Comparison of ENCODE assay signal across 8 mouse cellular contexts in the genomic region with DNA sequence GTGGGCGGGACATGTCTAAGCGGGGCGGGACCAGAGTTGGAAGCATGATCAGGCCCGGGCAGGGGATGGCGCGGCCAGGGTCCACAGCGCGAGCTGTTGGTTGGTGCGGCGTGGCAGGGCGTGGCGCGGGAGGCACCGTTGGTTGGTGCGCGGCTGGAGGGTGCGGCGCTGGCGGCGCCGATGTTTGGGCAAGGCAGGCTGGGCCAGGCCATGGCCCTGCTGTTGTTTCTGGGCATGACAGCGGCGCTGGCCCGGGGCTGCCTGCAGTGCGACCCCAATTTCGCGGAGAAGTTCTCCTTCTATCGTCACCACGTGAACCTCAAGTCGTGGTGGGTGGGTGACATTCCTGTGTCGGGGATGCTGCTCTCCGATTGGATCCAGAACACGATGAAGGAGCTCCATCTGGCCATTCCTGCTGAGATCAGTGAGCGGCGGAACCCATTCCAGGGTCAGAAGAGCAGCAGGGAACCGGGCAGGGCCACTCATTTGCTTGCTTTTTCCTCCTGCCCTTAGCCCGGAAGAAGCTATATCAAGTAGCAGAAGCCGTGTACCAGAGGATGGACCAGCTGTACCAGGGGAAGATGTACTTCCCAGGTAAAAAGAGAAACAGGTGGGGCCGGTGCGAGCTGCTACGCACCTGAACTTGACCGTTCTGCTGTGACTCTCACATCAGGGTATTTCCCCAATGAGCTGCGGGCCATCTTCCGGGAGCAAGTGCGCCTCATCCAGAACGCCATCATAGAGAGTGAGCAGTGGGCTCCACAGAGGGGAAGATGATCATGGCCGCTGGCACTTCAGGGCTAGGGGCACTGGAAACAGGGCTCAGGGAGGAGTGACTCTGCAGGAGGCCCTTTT. TPM values are rescaled to one million over a fixed set of nuclear protein-coding genes. Genes with fewer than 3 reads are reported as not detected.
A peak's percentile ranks its signal among the peaks of the same experiment; 100 is the strongest.
DNase-seq lines count a peak whose midpoint lies in the region; ATAC-seq and TF ChIP-seq lines count a peak whose summit lies in the region.

No protein-coding gene starts in this region.

- H3K27me3 ChIP-seq in forebrain, embryonic 11.5 days (ENCODE audit: control insufficient read depth, insufficient read depth, low read length), result no peaks in the 10 kb centered on the region
- H3K27me3 ChIP-seq in heart, postnatal 0 days (ENCODE audit: control insufficient read depth, insufficient read depth, low read length), result no peaks in the 10 kb centered on the region
- H3K27me3 ChIP-seq in liver, embryonic 16.5 days (ENCODE audit: control insufficient read depth, insufficient read depth, low read depth, low read length), result no peaks in the 10 kb centered on the region
- H3K27me3 ChIP-seq in neural tube, embryonic 13.5 days, result no peaks in the 10 kb centered on the region
- no peaks in the 10 kb centered on the region for H3K27me3 ChIP-seq in testis, adult 2 months (ENCODE audit: control insufficient read depth, insufficient read depth, low read length)

- ATAC-seq in forebrain, embryonic 11.5 days (replicated peaks; ENCODE audit: low FRiP score), result peak; percentile 91
- ATAC-seq in heart, postnatal 0 days (ENCODE audit: insufficient read depth, low read depth), result peak; percentile 82
- peak; percentile 80 for ATAC-seq in liver, embryonic 16.5 days (ENCODE audit: low read depth)
- peak; percentile 90 for ATAC-seq in neural tube, embryonic 13.5 days (ENCODE audit: low read depth)

- peak; percentile 56 for TF ChIP-seq POLR2A in testis, adult 2 months (IDR thresholded peaks at IDR 0.05; ENCODE audit: control insufficient read depth, low read depth, low read length)

- H3K4me1 ChIP-seq in forebrain, embryonic 11.5 days (replicated peaks; ENCODE audit: control insufficient read depth, insufficient read depth, low read length), result peaks cover 9% of the 10 kb centered on the region
- peaks cover 12% of the 10 kb centered on the region; the same call in 1 of the 2 replicates for H3K4me1 ChIP-seq in heart, postnatal 0 days (ENCODE audit: control insufficient read depth, insufficient read depth)
- H3K4me1 ChIP-seq in liver, embryonic 16.5 days (ENCODE audit: control insufficient read depth, low read depth, low read length), result peaks cover 57% of the 10 kb centered on the region
- H3K4me1 ChIP-seq in neural tube, embryonic 13.5 days (replicated peaks), result peaks cover 59% of the 10 kb centered on the region
- peaks cover 12% of the 10 kb centered on the region for H3K4me1 ChIP-seq in testis, adult 2 months (ENCODE audit: control insufficient read depth, insufficient read depth, low read length)

- peak overlapping the region; percentile 18 for H3K27ac ChIP-seq in forebrain, embryonic 11.5 days (ENCODE audit: low read depth, low read length)
- peak overlapping the region; percentile 69 for H3K27ac ChIP-seq in heart, postnatal 0 days (ENCODE audit: low read depth)
- peak overlapping the region; percentile 98 for H3K27ac ChIP-seq in liver, embryonic 16.5 days (ENCODE audit: low read length)
- H3K27ac ChIP-seq in neural tube, embryonic 13.5 days (replicated peaks), result peak overlapping the region; percentile 89
- peak overlapping the region; percentile 96 for H3K27ac ChIP-seq in testis, adult 2 months (ENCODE audit: control insufficient read depth, insufficient read depth, low read depth, low read length)

- H3K4me3 ChIP-seq in forebrain, embryonic 11.5 days (ENCODE audit: low read depth, low read length), result peak overlapping the region; percentile 36
- H3K4me3 ChIP-seq in heart, postnatal 0 days (ENCODE audit: low read depth, low read length), result peak overlapping the region; percentile 56
- peak overlapping the region; percentile 72 for H3K4me3 ChIP-seq in liver, embryonic 16.5 days (ENCODE audit: low read depth, low read length)
- H3K4me3 ChIP-seq in neural tube, embryonic 13.5 days, result peak overlapping the region; percentile 73
- H3K4me3 ChIP-seq in testis, adult 2 months (ENCODE audit: control insufficient read depth, low read depth, low read length), result peak overlapping the region; percentile 95

- WGBS in forebrain, embryonic 11.5 days, result 2% methylated on average over 47 of the region's 47 CpGs
- WGBS in heart, postnatal 0 days, result 2% methylated on average over 47 of the region's 47 CpGs
- WGBS in liver, embryonic 16.5 days (ENCODE audit: insufficient replicate concordance), result 2% methylated on average over 47 of the region's 47 CpGs
- under 1% methylated on average over 47 of the region's 47 CpGs for WGBS in neural tube, embryonic 13.5 days

- H3K36me3 ChIP-seq in forebrain, embryonic 11.5 days (ENCODE audit: control insufficient read depth, insufficient read depth, low read length), result peaks cover 5% of the 10 kb centered on the region
- peaks cover 21% of the 10 kb centered on the region for H3K36me3 ChIP-seq in heart, postnatal 0 days (replicated peaks; ENCODE audit: control insufficient read depth, insufficient read depth, low read length)
- peaks cover 3% of the 10 kb centered on the region for H3K36me3 ChIP-seq in liver, embryonic 16.5 days (ENCODE audit: control insufficient read depth, insufficient read depth)
- H3K36me3 ChIP-seq in neural tube, embryonic 13.5 days, result peaks cover 28% of the 10 kb centered on the region
- H3K36me3 ChIP-seq in testis, adult 2 months (ENCODE audit: control insufficient read depth, insufficient read depth, low read length), result peaks cover 1% of the 10 kb centered on the region; the same call in 1 of the 2 replicates

- peak overlapping the region; percentile 71 for H3K4me2 ChIP-seq in forebrain, embryonic 11.5 days (ENCODE audit: low read depth, low read length, severe bottlenecking)
- H3K4me2 ChIP-seq in heart, postnatal 0 days (ENCODE audit: low read depth, low read length), result peak overlapping the region; percentile 74
- peak overlapping the region; percentile 99 for H3K4me2 ChIP-seq in liver, embryonic 16.5 days (ENCODE audit: low read depth, low read length)
- peak overlapping the region; percentile 83 for H3K4me2 ChIP-seq in neural tube, embryonic 13.5 days

- peak overlapping the region; percentile 37 for H3K9ac ChIP-seq in forebrain, embryonic 11.5 days (ENCODE audit: low read length)
- H3K9ac ChIP-seq in heart, postnatal 0 days (replicated peaks; ENCODE audit: low read depth, low read length), result peak overlapping the region; percentile 34; the same call in 1 of the 2 replicates
- peak overlapping the region; percentile 74 for H3K9ac ChIP-seq in liver, embryonic 16.5 days (ENCODE audit: low read depth, low read length)
- peak overlapping the region; percentile 75 for H3K9ac ChIP-seq in neural tube, embryonic 13.5 days

- TF ChIP-seq CTCF in heart, postnatal 0 days (IDR thresholded peaks at IDR 0.05; ENCODE audit: low read depth), result no peak
- no peak; the same call in 1 of the 2 replicates for TF ChIP-seq CTCF in testis, adult 2 months (IDR thresholded peaks at IDR 0.05; ENCODE audit: control insufficient read depth, insufficient read depth, insufficient replicate concordance, low read depth, low read length)

- peak; percentile 28; the same call in 1 of the 2 replicates for TF ChIP-seq EP300 in heart, postnatal 0 days (IDR thresholded peaks at IDR 0.05; ENCODE audit: low read depth)

- no peaks in the 10 kb centered on the region for H3K9me3 ChIP-seq in forebrain, embryonic 11.5 days (ENCODE audit: control insufficient read depth, low read length)
- H3K9me3 ChIP-seq in heart, postnatal 0 days (replicated peaks; ENCODE audit: control insufficient read depth, low read length), result no peaks in the 10 kb centered on the region
- H3K9me3 ChIP-seq in liver, embryonic 16.5 days (replicated peaks; ENCODE audit: control insufficient read depth, low read length), result no peaks in the 10 kb centered on the region
- H3K9me3 ChIP-seq in neural tube, embryonic 13.5 days, result no peaks in the 10 kb centered on the region

- DNase-seq in CD8-positive naive resting alpha-beta T cell, adult 2 months (ENCODE audit: low read depth in 2 of 2, low spot score in 2 of 2), result peak; percentile 82 to 88
- peak; percentile 88 for DNase-seq in c-Kit-positive CD71-negative TER-119-negative erythroid progenitor cells, embryonic 14.5 days (ENCODE audit: low read depth)
- peak; percentile 97 for DNase-seq in forebrain, embryonic 11.5 days (ENCODE audit: low spot score)
- DNase-seq in heart, postnatal 0 days (ENCODE audit: low spot score), result peak; percentile 88
- DNase-seq in kidney, postnatal 4 days, result peak; percentile 96 to 98

RNA-seq across cellular contexts. Expression of a gene that starts 0.8 kb away (rescaled TPM):
- polyA plus RNA-seq in forebrain, embryonic 11.5 days (2014; fragmentation: Nextera tagmentation; extraction: Ambion mirVana), result 4.8 and 7.2 TPM in 2 replicates
- 6.6 and 6.9 TPM in 2 replicates for total RNA-seq in heart, postnatal 0 days (2014; rRNA removed; ENCODE audit: low replicate concordance)
- 3.6 and 7.3 TPM in 2 replicates for polyA plus RNA-seq in heart, postnatal 0 days (2015; fragmentation: Nextera tagmentation; extraction: Ambion mirVana)
- polyA plus RNA-seq in liver, embryonic 16.5 days (2015; fragmentation: Nextera tagmentation; extraction: Ambion mirVana), result 9.3 and 10.4 TPM in 2 replicates
- polyA plus RNA-seq in neural tube, embryonic 13.5 days (2015; fragmentation: Nextera tagmentation; extraction: Ambion mirVana), result 37.2 and 39.1 TPM in 2 replicates
- 339 and 385 TPM in 2 replicates for polyA plus RNA-seq in testis, adult 2 months (2012; rRNA removed)

RNA-seq across cellular contexts. Expression of a gene that starts 1.0 kb away (rescaled TPM):
- polyA plus RNA-seq in forebrain, embryonic 11.5 days (2014; fragmentation: Nextera tagmentation; extraction: Ambion mirVana), result 57.9 and 61.1 TPM in 2 replicates
- 15.0 and 15.6 TPM in 2 replicates for total RNA-seq in heart, postnatal 0 days (2014; rRNA removed; ENCODE audit: low replicate concordance)
- 10.8 and 11.5 TPM in 2 replicates for polyA plus RNA-seq in heart, postnatal 0 days (2015; fragmentation: Nextera tagmentation; extraction: Ambion mirVana)
- polyA plus RNA-seq in liver, embryonic 16.5 days (2015; fragmentation: Nextera tagmentation; extraction: Ambion mirVana), result 26.1 and 27.4 TPM in 2 replicates
- 46.4 and 55.1 TPM in 2 replicates for polyA plus RNA-seq in neural tube, embryonic 13.5 days (2015; fragmentation: Nextera tagmentation; extraction: Ambion mirVana)
- polyA plus RNA-seq in testis, adult 2 months (2012; rRNA removed), result 11.1 and 12.5 TPM in 2 replicates

RNA-seq across cellular contexts. Expression of a gene that starts 24.9 kb away (rescaled TPM):
- 85.1 and 87.0 TPM in 2 replicates for polyA plus RNA-seq in forebrain, embryonic 11.5 days (2014; fragmentation: Nextera tagmentation; extraction: Ambion mirVana)
- 150 and 174 TPM in 2 replicates for total RNA-seq in heart, postnatal 0 days (2014; rRNA removed; ENCODE audit: low replicate concordance)
- 76.9 and 78.3 TPM in 2 replicates for polyA plus RNA-seq in heart, postnatal 0 days (2015; fragmentation: Nextera tagmentation; extraction: Ambion mirVana)
- 41.5 and 54.4 TPM in 2 replicates for polyA plus RNA-seq in liver, embryonic 16.5 days (2015; fragmentation: Nextera tagmentation; extraction: Ambion mirVana)
- 61.4 and 63.4 TPM in 2 replicates for polyA plus RNA-seq in neural tube, embryonic 13.5 days (2015; fragmentation: Nextera tagmentation; extraction: Ambion mirVana)
- 53.5 and 60.4 TPM in 2 replicates for polyA plus RNA-seq in testis, adult 2 months (2012; rRNA removed)

RNA-seq across cellular contexts. Expression of a gene that starts 39.3 kb away (rescaled TPM):
- polyA plus RNA-seq in forebrain, embryonic 11.5 days (2014; fragmentation: Nextera tagmentation; extraction: Ambion mirVana), result 84.2 and 86.3 TPM in 2 replicates
- 72.7 and 77.9 TPM in 2 replicates for total RNA-seq in heart, postnatal 0 days (2014; rRNA removed; ENCODE audit: low replicate concordance)
- 31.6 and 34.3 TPM in 2 replicates for polyA plus RNA-seq in heart, postnatal 0 days (2015; fragmentation: Nextera tagmentation; extraction: Ambion mirVana)
- polyA plus RNA-seq in liver, embryonic 16.5 days (2015; fragmentation: Nextera tagmentation; extraction: Ambion mirVana), result 20.9 and 21.2 TPM in 2 replicates
- polyA plus RNA-seq in neural tube, embryonic 13.5 days (2015; fragmentation: Nextera tagmentation; extraction: Ambion mirVana), result 106 and 114 TPM in 2 replicates
- polyA plus RNA-seq in testis, adult 2 months (2012; rRNA removed), result 178 and 195 TPM in 2 replicates

RNA-seq across cellular contexts. Expression of a gene that starts 45.9 kb away (rescaled TPM):
- polyA plus RNA-seq in forebrain, embryonic 11.5 days (2014; fragmentation: Nextera tagmentation; extraction: Ambion mirVana), result 78.3 and 97.3 TPM in 2 replicates
- total RNA-seq in heart, postnatal 0 days (2014; rRNA removed; ENCODE audit: low replicate concordance), result 92.2 and 108 TPM in 2 replicates
- polyA plus RNA-seq in heart, postnatal 0 days (2015; fragmentation: Nextera tagmentation; extraction: Ambion mirVana), result 36.7 and 40.6 TPM in 2 replicates
- polyA plus RNA-seq in liver, embryonic 16.5 days (2015; fragmentation: Nextera tagmentation; extraction: Ambion mirVana), result 2.8 and 5.1 TPM in 2 replicates
- 93.9 and 100.0 TPM in 2 replicates for polyA plus RNA-seq in neural tube, embryonic 13.5 days (2015; fragmentation: Nextera tagmentation; extraction: Ambion mirVana)
- 18.9 and 20.5 TPM in 2 replicates for polyA plus RNA-seq in testis, adult 2 months (2012; rRNA removed)

Comparison
In these comparisons a context has a peak if more than half of its experiments do, and no peak if none do; other contexts are left out.
1. Peak in every context shown above with its lines: DNase-seq, ATAC-seq, H3K4me3 ChIP-seq and H3K27ac ChIP-seq.
2. H3K27ac ChIP-seq: peak in every context shown above with its lines; median percentile 98 in liver, embryonic 16.5 days; 96 in testis, adult 2 months; 89 in neural tube, embryonic 13.5 days; 69 in heart, postnatal 0 days; 18 in forebrain, embryonic 11.5 days.
3. H3K4me3 ChIP-seq: peak in every context shown above with its lines; median percentile 95 in testis, adult 2 months; 73 in neural tube, embryonic 13.5 days; 72 in liver, embryonic 16.5 days; 56 in heart, postnatal 0 days; 36 in forebrain, embryonic 11.5 days.